Mouse (Mus musculus) heart, embryonic 11.5 days (tissue): ENCODE results near the gene Spag5. TPM values are rescaled to one million over a fixed set of nuclear protein-coding genes. Genes with fewer than 3 reads are reported as not detected.
A peak's percentile ranks its signal among the peaks of the same experiment; 100 is the strongest.

Experiments
- ATAC-seq: fragments of 200-750 bp; cut with Nextera tagmentation; replicated peaks from 2 replicates; pipeline ENCODE4 v1.8.0; 2017; ENCODE audit warnings: moderate library complexity; ENCODE audit not compliant: insufficient number of reproducible peaks, low FRiP score, low TSS enrichment
- H3K27ac ChIP-seq: fragments of 300-500 bp; sonication (generic); 2 replicates; pipeline ENCODE4 v1.5.1; 2014; ENCODE audit warnings: mild to moderate bottlenecking, low read depth, low read length
- H3K27me3 ChIP-seq: fragments of 300-500 bp; sonication (generic); 2 replicates; pipeline ENCODE4 v1.6.1; 2014; ENCODE audit warnings: mild to moderate bottlenecking, low read length, mixed read lengths; ENCODE audit not compliant: control insufficient read depth, insufficient read depth
- H3K36me3 ChIP-seq: fragments of 300-500 bp; sonication (generic); 2 replicates; pipeline ENCODE4 v1.6.1; 2014; ENCODE audit warnings: mild to moderate bottlenecking, low read length, moderate library complexity, mixed read lengths; ENCODE audit not compliant: control insufficient read depth, insufficient read depth
- H3K4me1 ChIP-seq: fragments of 300-500 bp; sonication (generic); 2 replicates; pipeline ENCODE4 v1.6.1; 2014; ENCODE audit warnings: low read length; ENCODE audit not compliant: control insufficient read depth, insufficient read depth
- H3K4me2 ChIP-seq: fragments of 300-500 bp; sonication (generic); 2 replicates; pipeline ENCODE4 v1.6.1; 2014; ENCODE audit warnings: mild to moderate bottlenecking, moderate library complexity
- H3K4me3 ChIP-seq: fragments of 300-500 bp; sonication (generic); 2 replicates; pipeline ENCODE4 v1.5.1; 2014; ENCODE audit warnings: low read depth, low read length
- H3K9ac ChIP-seq: fragments of 300-500 bp; sonication (generic); 2 replicates; pipeline ENCODE4 v1.6.1; 2014; ENCODE audit warnings: mild to moderate bottlenecking, low read depth, low read length, moderate library complexity
- H3K9me3 ChIP-seq: fragments of 300-500 bp; sonication (generic); replicated peaks from 2 replicates; pipeline ENCODE4 v1.6.1; 2016; ENCODE audit warnings: low read length; ENCODE audit not compliant: control insufficient read depth
- WGBS: fragments of 180-500 bp; shearing (Covaris S2); extraction: QIAGEN DNeasy Blood & Tissue Kit; methylation state at CpG from one replicate; pipeline ENCODE4 v1.1.7; 2014; ENCODE audit not compliant: insufficient replicate concordance; 5-methylcytosine and 5-hydroxymethylcytosine counted together
- polyA plus RNA-seq: library from polyadenylated mRNA; unstranded; fragments of >200 nt; fragmentation: Nextera tagmentation; extraction: Ambion mirVana; gene quantifications from 2 replicates; pipeline ENCODE4 v1.2.1, GENCODE M21; 2014

Spag5 gene
- 31.7 and 32.8 TPM in 2 replicates for polyA plus RNA-seq

DNA sequence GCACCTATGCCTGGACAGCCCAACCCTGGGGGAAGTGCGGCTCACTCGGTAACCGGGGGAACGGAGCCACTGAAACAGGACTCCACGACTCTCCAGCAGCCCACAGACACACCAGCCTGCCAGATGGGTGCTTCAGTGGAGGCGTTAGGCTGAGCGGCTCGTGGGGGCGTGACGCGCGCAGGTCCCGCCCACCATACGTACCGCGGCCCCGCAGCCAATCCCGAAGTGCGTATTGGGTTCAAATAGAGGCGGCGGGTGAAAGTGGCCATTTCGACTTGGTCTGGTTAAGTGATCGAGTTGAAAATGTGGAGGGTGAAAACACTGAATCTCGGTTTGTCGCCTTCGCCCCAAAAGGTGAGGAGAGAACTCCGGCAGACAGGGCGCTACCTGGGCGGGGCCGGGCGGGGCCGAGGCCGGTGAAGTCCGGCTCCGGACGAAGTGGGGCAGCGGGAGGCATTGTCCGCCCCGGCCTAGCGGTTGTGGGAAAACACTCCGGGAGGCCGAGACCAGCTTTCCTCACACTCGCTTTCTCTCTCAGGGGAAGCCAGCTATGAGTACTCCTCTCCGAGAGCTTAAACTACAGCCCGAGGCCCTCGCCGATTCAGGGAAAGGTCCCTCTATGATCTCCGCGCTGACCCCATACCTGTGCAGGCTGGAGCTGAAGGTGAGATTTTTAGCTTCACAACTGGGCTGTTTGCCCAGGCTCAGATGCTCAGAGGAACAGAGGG is at the start of gene Spag5:
Gene Spag5, plus strand, starts transcription at position 173 of the 728 bp plus-strand sequence.
- ATAC-seq: peak; percentile 98
- H3K9ac ChIP-seq: peak within 1 kb of the TSS; percentile 77
- H3K36me3 ChIP-seq: peaks cover 13% of the 10 kb centered on the region
- no peaks in the 10 kb centered on the region for H3K27me3 ChIP-seq
- no peaks in the 10 kb centered on the region for H3K9me3 ChIP-seq
- H3K4me1 ChIP-seq: no peaks in the 10 kb centered on the region
- H3K27ac ChIP-seq: peak within 1 kb of the TSS; percentile 76
- H3K4me3 ChIP-seq: peak within 1 kb of the TSS; percentile 81
- WGBS: under 1% methylated on average over 49 of the region's 49 CpGs
- peak within 1 kb of the TSS; percentile 81 for H3K4me2 ChIP-seq

- Histone ChIP-seq H3K4me2 (no peak overlapping the region), H3K27ac (no peak overlapping the region), H3K9me3 (no peaks in the 10 kb centered on the region), H3K27me3 (no peaks in the 10 kb centered on the region), H3K9ac (no peak overlapping the region), H3K4me3 (no peak overlapping the region), H3K36me3 (peaks cover 14% of the 10 kb centered on the region), H3K4me1 (no peaks in the 10 kb centered on the region)
- WGBS: 94% methylated on average over 1 of the region's 1 CpGs
- ATAC-seq: no peak
Measured at GRCm38 (mm10) chr11:78256618-78257017, 44.7 kb upstream of the Spag5 start.

DNA sequence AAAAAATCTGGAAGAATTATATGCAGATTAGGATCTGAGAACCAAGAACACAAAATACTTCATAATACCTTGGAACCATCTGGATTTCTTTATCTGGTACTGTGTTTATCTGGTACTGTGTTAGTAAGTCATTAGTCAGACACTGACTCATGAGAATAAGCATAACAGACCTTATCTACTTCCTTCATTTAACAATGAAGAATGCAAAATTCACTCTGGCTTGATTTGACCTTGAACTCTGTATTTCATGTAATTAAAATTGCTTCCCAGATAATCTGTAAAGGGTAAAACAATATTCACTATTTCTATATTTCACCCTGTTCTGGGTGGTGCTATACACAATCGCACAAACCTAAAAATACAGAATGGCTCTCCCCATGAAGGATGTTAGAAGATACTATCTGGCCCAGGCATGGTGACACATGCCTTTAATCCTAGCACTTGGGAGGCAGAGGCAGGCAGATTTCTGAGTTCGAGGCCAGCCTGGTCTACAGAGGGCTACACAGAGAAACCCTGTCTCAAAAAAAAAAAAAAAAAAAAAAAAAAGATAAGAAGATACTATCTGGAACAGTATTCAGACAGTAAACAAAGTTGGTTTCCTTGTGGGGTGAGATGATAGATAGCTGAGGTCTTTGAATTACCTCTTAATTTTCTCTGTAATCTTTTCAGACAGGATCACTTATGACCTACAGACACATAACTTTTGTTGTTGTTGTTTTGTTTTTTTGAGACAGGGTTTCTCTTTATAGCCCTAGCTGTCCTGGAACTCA is 40.7 kb upstream of the Spag5 start:
- Histone ChIP-seq H3K4me2 (peak overlapping the region; percentile 74), H3K27ac (no peak overlapping the region), H3K4me1 (peaks cover 5% of the 10 kb centered on the region; the same call in 1 of the 2 replicates), H3K9me3 (no peaks in the 10 kb centered on the region), H3K4me3 (peak overlapping the region; percentile 88), H3K36me3 (peaks cover 11% of the 10 kb centered on the region), H3K9ac (no peak overlapping the region), H3K27me3 (no peaks in the 10 kb centered on the region)
- 83% methylated on average over 2 of the region's 2 CpGs for WGBS
- ATAC-seq: no peak

- peak within 1 kb of the TSS; percentile 88 for H3K4me3 ChIP-seq
- peak; percentile 95 for ATAC-seq
- WGBS: under 1% methylated on average over 111 of the region's 115 CpGs
Measured at GRCm38 (mm10) chr11:78261380-78262352, 39.7 kb upstream of the Spag5 start, which contains the start of gene 2610507B11Rik. Gene 2610507B11Rik (plus strand): TSS chr11:78261752.

GRCm38 (mm10) chr11:78262550-78262949 is 38.8 kb upstream of the Spag5 start:
- peak overlapping the region; percentile 86 for H3K9ac ChIP-seq
- H3K27me3 ChIP-seq: no peaks in the 10 kb centered on the region
- peak overlapping the region; percentile 88 for H3K4me3 ChIP-seq
- peaks cover 23% of the 10 kb centered on the region for H3K36me3 ChIP-seq
- 5% methylated on average over 8 of the region's 8 CpGs for WGBS
- peaks cover 5% of the 10 kb centered on the region; the same call in 1 of the 2 replicates for H3K4me1 ChIP-seq
- no peak overlapping the region for H3K27ac ChIP-seq
- H3K4me2 ChIP-seq: peak overlapping the region; percentile 74
- H3K9me3 ChIP-seq: no peaks in the 10 kb centered on the region
- no peak for ATAC-seq

More at GRCm38 (mm10) chr11:78261380-78262352, 39.7 kb upstream of the Spag5 start, which contains the start of gene 2610507B11Rik:
- no peaks in the 10 kb centered on the region for H3K9me3 ChIP-seq
- H3K36me3 ChIP-seq: peaks cover 17% of the 10 kb centered on the region
- H3K9ac ChIP-seq: peak within 1 kb of the TSS; percentile 86
- H3K4me1 ChIP-seq: peaks cover 5% of the 10 kb centered on the region; the same call in 1 of the 2 replicates
- H3K27ac ChIP-seq: peak within 1 kb of the TSS; percentile 85
- H3K27me3 ChIP-seq: no peaks in the 10 kb centered on the region
- peak within 1 kb of the TSS; percentile 74 for H3K4me2 ChIP-seq

DNA sequence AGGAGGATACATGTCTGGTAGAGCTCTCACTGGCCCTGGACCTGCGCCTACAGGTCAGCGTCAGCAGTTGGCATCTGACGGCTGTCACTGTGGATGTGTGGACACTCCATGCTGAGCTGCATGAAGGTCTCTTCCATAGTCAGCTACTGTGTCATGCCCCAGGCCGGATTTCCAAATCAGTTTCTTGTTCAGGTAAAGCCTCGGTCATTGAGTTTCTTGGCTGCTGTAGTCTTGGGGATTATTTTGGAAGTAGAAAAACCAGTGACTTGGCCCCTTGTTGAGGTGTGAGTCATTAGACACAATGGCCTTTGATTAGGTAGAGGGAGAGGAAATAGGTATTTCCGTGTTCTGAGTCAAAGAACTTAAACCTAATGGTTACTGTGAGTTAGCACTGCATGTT is 35.8 kb upstream of the Spag5 start:
- H3K4me1 ChIP-seq: peaks cover 5% of the 10 kb centered on the region; the same call in 1 of the 2 replicates
- H3K27me3 ChIP-seq: no peaks in the 10 kb centered on the region
- peaks cover 39% of the 10 kb centered on the region for H3K36me3 ChIP-seq
- no peaks in the 10 kb centered on the region for H3K9me3 ChIP-seq
- H3K4me3 ChIP-seq: no peak overlapping the region
- H3K9ac ChIP-seq: no peak overlapping the region; the same call in 1 of the 2 replicates
- no peak for ATAC-seq
- 92% methylated on average over 6 of the region's 6 CpGs for WGBS
- no peak overlapping the region for H3K4me2 ChIP-seq
- no peak overlapping the region for H3K27ac ChIP-seq

- Histone ChIP-seq H3K4me2 (no peak overlapping the region), H3K27ac (no peak overlapping the region), H3K27me3 (no peaks in the 10 kb centered on the region), H3K4me1 (no peaks in the 10 kb centered on the region), H3K9ac (no peak overlapping the region), H3K4me3 (no peak overlapping the region), H3K9me3 (no peaks in the 10 kb centered on the region), H3K36me3 (peaks cover 59% of the 10 kb centered on the region)
- no peak for ATAC-seq
- WGBS: 82% methylated on average over 13 of the region's 13 CpGs
Measured at GRCm38 (mm10) chr11:78271986-78272385, 29.3 kb upstream of the Spag5 start.

DNA sequence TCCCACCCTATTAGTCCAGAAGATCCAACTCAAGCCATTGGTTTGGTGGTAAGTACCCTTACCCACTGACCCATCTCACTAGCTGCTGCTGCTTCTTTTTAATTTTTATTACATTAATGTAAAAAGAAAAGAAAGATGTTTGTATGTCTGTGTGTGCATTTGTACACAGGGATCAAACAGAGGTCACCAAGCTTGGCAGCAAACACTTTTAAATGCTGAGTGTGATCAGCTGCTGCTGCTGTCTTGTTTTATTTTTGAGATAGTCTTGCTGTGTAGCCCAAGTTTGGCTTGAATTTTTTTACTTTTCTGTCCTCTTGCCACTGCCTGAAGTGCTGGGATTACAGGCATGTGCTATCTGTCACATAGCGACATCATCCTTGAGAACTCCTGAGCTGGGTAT is 25.7 kb upstream of the Spag5 start:
- Histone ChIP-seq H3K27ac (no peak overlapping the region), H3K4me2 (no peak overlapping the region), H3K36me3 (peaks cover 60% of the 10 kb centered on the region), H3K9me3 (no peaks in the 10 kb centered on the region), H3K4me1 (no peaks in the 10 kb centered on the region), H3K9ac (no peak overlapping the region), H3K4me3 (no peak overlapping the region), H3K27me3 (no peaks in the 10 kb centered on the region)
- WGBS: 96% methylated on average over 1 of the region's 1 CpGs
- ATAC-seq: no peak
